Mouse (Mus musculus): ENCODE results near the gene Slc35e1. TPM values are rescaled to one million over a fixed set of nuclear protein-coding genes. Genes with fewer than 3 reads are reported as not detected.

Gene Slc35e1
- total RNA-seq, 1 experiment from 2014 or later: 36.2 TPM

Small RNAs within 50 kb of the gene (microRNA-seq; reads per million reads assigned to microRNA genes)
- gene Gm28019 (0 reads per million in 2 experiments), gene Mir7068 (1.4 reads per million in 2 experiments)

Other genes with a start within 250 kb of the Slc35e1 start
- gene Gm10282, start 187.4 kb downstream of the Slc35e1 start, total RNA-seq (2021): 19.3 and 27.3 TPM in 2 replicates
- 37.5 and 38.2 TPM in 2 replicates for gene Klf2, start 173.6 kb downstream of the Slc35e1 start, total RNA-seq (2021)
- 60.5 and 64.2 TPM in 2 replicates for gene Eps15l1, start 71.2 kb downstream of the Slc35e1 start, total RNA-seq (2021)
- gene Calr3, start 48.7 kb downstream of the Slc35e1 start, total RNA-seq (2021): 2.4 and 3.6 TPM in 2 replicates
- 9.1 and 10.6 TPM in 2 replicates for gene 1700030K09Rik, start 48.7 kb downstream of the Slc35e1 start, total RNA-seq (2021)
- 59.1 and 76.4 TPM in 2 replicates for gene Cherp, start 17.4 kb downstream of the Slc35e1 start, total RNA-seq (2021)
- 9.2 and 10.0 TPM in 2 replicates for gene Med26, start 55.7 kb upstream of the Slc35e1 start, total RNA-seq (2021)
- 103 and 131 TPM in 2 replicates for gene Smim7, start 78.5 kb upstream of the Slc35e1 start, total RNA-seq (2021)
- gene Tmem38a, start 79.4 kb upstream of the Slc35e1 start, total RNA-seq (2021): 7.5 and 11.7 TPM in 2 replicates
- gene Nwd1, start 154.1 kb upstream of the Slc35e1 start, total RNA-seq (2021): 0.21 and 0.33 TPM in 2 replicates
- gene Sin3b, start 230.7 kb upstream of the Slc35e1 start, total RNA-seq (2021): 215 and 274 TPM in 2 replicates

Data from adrenal gland, postnatal 25 days (tissue).